Mouse (Mus musculus): ENCODE data around the gene Apoc1. TPM values are rescaled to one million over a fixed set of nuclear protein-coding genes. Genes with fewer than 3 reads are reported as not detected.

Apoc1 gene
- polyA plus RNA-seq, 1 experiment from 2014 or later: 1.0 TPM

DNA sequence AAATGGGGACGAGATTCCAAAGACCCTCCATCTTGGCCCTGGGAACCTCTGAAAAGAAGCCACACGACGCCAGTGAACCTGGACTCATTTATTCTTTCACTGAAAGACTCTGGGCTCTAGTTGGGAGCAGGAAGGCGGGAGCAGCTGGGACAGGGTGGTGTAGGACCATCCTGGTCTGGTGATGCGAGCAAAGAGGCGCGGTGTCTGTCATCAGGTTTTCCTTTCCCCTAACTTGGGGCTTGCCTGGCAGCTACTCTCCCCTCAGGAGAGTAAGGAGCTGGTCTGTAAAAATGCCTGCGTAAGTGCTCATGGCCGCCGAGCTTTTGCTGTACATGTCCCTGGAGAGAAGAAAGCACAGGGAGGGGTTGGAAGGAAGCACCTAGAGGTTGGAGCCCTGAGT, 20.9 kb downstream of the Apoc1 start:
- 76% methylated on average over 10 of the region's 10 CpGs for WGBS
- H3K4me3 ChIP-seq (ENCODE audit: low read depth, low read length): no peak overlapping the region
- H3K36me3 ChIP-seq (ENCODE audit: control insufficient read depth, insufficient read depth, low read length): no peaks in the 10 kb centered on the region
- no peak overlapping the region for H3K4me2 ChIP-seq (ENCODE audit: low read length)
- no peak overlapping the region for H3K27ac ChIP-seq (ENCODE audit: low read length)
- no peak overlapping the region for H3K9ac ChIP-seq (ENCODE audit: low read depth, low read length)
- no peak for ATAC-seq
- H3K9me3 ChIP-seq (replicated peaks; ENCODE audit: control insufficient read depth, low read length, poor library complexity, severe bottlenecking): no peaks in the 10 kb centered on the region
- H3K27me3 ChIP-seq (ENCODE audit: control insufficient read depth, insufficient read depth, low read depth, low read length): no peaks in the 10 kb centered on the region
- H3K4me1 ChIP-seq (ENCODE audit: control insufficient read depth, insufficient read depth, low read length): peaks cover 3% of the 10 kb centered on the region; the same call in 1 of the 2 replicates

- H3K9ac ChIP-seq (ENCODE audit: low read depth, low read length): no peak overlapping the region
- H3K4me1 ChIP-seq (ENCODE audit: control insufficient read depth, insufficient read depth, low read length): peaks cover 9% of the 10 kb centered on the region
- no peak overlapping the region for H3K4me3 ChIP-seq (ENCODE audit: low read depth, low read length)
- WGBS: 11% methylated on average over 10 of the region's 10 CpGs
- no peaks in the 10 kb centered on the region for H3K27me3 ChIP-seq (ENCODE audit: control insufficient read depth, insufficient read depth, low read depth, low read length)
- no peaks in the 10 kb centered on the region for H3K9me3 ChIP-seq (replicated peaks; ENCODE audit: control insufficient read depth, low read length, poor library complexity, severe bottlenecking)
- ATAC-seq: peak; percentile 69
- H3K4me2 ChIP-seq (ENCODE audit: low read length): 0 out of 2 replicates have a peak overlapping the region, but pooled peaks have one; percentile 4
- peak overlapping the region; percentile 74 for H3K27ac ChIP-seq (ENCODE audit: low read length)
- H3K36me3 ChIP-seq (ENCODE audit: control insufficient read depth, insufficient read depth, low read length): no peaks in the 10 kb centered on the region
Measured at GRCm38 (mm10) chr7:19668947-19669721, 23.3 kb downstream of the Apoc1 start.

GRCm38 (mm10) chr7:19667434-19667833, 25.0 kb downstream of the Apoc1 start:
- no peak overlapping the region for H3K4me2 ChIP-seq (ENCODE audit: low read length)
- ATAC-seq: no peak
- H3K36me3 ChIP-seq (ENCODE audit: control insufficient read depth, insufficient read depth, low read length): no peaks in the 10 kb centered on the region
- H3K9ac ChIP-seq (ENCODE audit: low read depth, low read length): no peak overlapping the region
- H3K27ac ChIP-seq (ENCODE audit: low read length): no peak overlapping the region
- no peak overlapping the region for H3K4me3 ChIP-seq (ENCODE audit: low read depth, low read length)
- peaks cover 25% of the 10 kb centered on the region for H3K4me1 ChIP-seq (ENCODE audit: control insufficient read depth, insufficient read depth, low read length)
- H3K27me3 ChIP-seq (ENCODE audit: control insufficient read depth, insufficient read depth, low read depth, low read length): no peaks in the 10 kb centered on the region
- H3K9me3 ChIP-seq (replicated peaks; ENCODE audit: control insufficient read depth, low read length, poor library complexity, severe bottlenecking): no peaks in the 10 kb centered on the region
- 64% methylated on average over 2 of the region's 2 CpGs for WGBS

GRCm38 (mm10) chr7:19666750-19667149, 25.7 kb downstream of the Apoc1 start:
- Histone ChIP-seq H3K27ac (ENCODE audit: low read length) (no peak overlapping the region), H3K4me1 (ENCODE audit: control insufficient read depth, insufficient read depth, low read length) (peaks cover 31% of the 10 kb centered on the region), H3K9ac (ENCODE audit: low read depth, low read length) (no peak overlapping the region), H3K27me3 (ENCODE audit: control insufficient read depth, insufficient read depth, low read depth, low read length) (no peaks in the 10 kb centered on the region), H3K36me3 (ENCODE audit: control insufficient read depth, insufficient read depth, low read length) (no peaks in the 10 kb centered on the region), H3K4me2 (ENCODE audit: low read length) (no peak overlapping the region), H3K9me3 (replicated peaks; ENCODE audit: control insufficient read depth, low read length, poor library complexity, severe bottlenecking) (no peaks in the 10 kb centered on the region), H3K4me3 (ENCODE audit: low read depth, low read length) (no peak overlapping the region)
- WGBS: 66% methylated on average over 3 of the region's 3 CpGs
- no peak for ATAC-seq

DNA sequence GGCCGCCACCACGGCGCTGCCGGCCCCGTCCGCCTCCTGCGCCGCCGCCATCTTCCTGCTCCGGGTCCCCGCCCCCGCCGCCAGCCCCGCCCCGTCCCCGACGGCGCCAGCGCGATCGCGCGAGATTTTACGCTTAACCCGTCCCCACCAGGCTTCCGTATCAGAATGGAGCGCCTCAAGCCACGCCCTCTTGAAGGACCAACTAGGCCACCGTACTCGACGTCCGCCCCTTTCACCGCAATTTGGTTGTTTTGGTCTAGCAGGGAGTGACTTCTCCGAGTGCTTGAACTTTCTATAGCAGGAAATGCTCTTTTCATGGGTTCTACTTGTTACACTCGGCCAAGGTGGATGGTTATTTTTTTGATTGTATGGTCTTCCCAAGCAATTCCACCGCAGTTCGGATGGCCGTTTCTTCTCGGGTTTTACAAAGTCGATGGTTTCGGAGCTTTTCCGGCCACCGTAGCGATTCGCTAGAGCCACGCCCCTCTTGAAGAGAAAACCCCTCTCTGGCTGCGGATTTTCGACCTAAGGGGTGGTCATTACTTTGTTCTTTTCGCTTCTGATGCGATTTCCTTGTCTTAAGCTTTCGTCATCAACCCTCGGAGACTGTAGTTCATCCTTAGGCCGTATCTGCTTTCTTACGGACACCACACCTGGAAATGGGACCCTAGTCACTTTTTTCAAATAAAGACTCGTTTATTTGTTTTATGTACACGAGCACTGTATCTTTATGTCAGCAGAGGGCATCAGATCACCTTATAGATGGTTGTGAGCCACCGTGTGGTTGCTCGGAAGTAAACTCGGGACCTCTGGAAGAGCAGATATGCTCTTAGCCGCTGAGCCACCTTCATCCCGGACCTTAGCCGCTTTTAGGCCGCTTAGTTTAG, 27.3 kb downstream of the Apoc1 start, which contains the start of gene Clptm1:
Clptm1 (minus strand) TSS at position 79 of the 887 bp plus-strand sequence.
- under 1% methylated on average over 61 of the region's 63 CpGs for WGBS
- Histone ChIP-seq H3K4me3 (ENCODE audit: low read depth, low read length) (peak within 1 kb of the TSS; percentile 99), H3K4me1 (ENCODE audit: control insufficient read depth, insufficient read depth, low read length) (peaks cover 32% of the 10 kb centered on the region), H3K36me3 (ENCODE audit: control insufficient read depth, insufficient read depth, low read length) (no peaks in the 10 kb centered on the region), H3K9me3 (replicated peaks; ENCODE audit: control insufficient read depth, low read length, poor library complexity, severe bottlenecking) (no peaks in the 10 kb centered on the region), H3K4me2 (ENCODE audit: low read length) (peak within 1 kb of the TSS; percentile 92), H3K27me3 (ENCODE audit: control insufficient read depth, insufficient read depth, low read depth, low read length) (no peaks in the 10 kb centered on the region), H3K9ac (ENCODE audit: low read depth, low read length) (peak within 1 kb of the TSS; percentile 98), H3K27ac (ENCODE audit: low read length) (peak within 1 kb of the TSS; percentile 92)
- peak; percentile 85 for ATAC-seq

GRCm38 (mm10) chr7:19664455-19664954, 28.0 kb downstream of the Apoc1 start:
- no peaks in the 10 kb centered on the region for H3K9me3 ChIP-seq (replicated peaks; ENCODE audit: control insufficient read depth, low read length, poor library complexity, severe bottlenecking)
- peak; percentile 58 for ATAC-seq
- 0% methylated on average over 37 of the region's 37 CpGs for whole genome bisulfite sequencing

GRCm38 (mm10) chr7:19663940-19664339, 28.5 kb downstream of the Apoc1 start:
- no peaks in the 10 kb centered on the region for H3K36me3 ChIP-seq (ENCODE audit: control insufficient read depth, insufficient read depth, low read length)
- peaks cover 29% of the 10 kb centered on the region for H3K4me1 ChIP-seq (ENCODE audit: control insufficient read depth, insufficient read depth, low read length)
- peak overlapping the region; percentile 92 for H3K4me2 ChIP-seq (ENCODE audit: low read length)
- 0 out of 2 replicates have a peak, but pooled peaks have one; percentile 5 for ATAC-seq
- 20% methylated on average over 8 of the region's 8 CpGs for WGBS
- peak overlapping the region; percentile 99 for H3K4me3 ChIP-seq (ENCODE audit: low read depth, low read length)
- no peak overlapping the region; the same call in 1 of the 2 replicates for H3K27ac ChIP-seq (ENCODE audit: low read length)
- peak overlapping the region; percentile 98 for H3K9ac ChIP-seq (ENCODE audit: low read depth, low read length)
- no peaks in the 10 kb centered on the region for H3K9me3 ChIP-seq (replicated peaks; ENCODE audit: control insufficient read depth, low read length, poor library complexity, severe bottlenecking)
- H3K27me3 ChIP-seq (ENCODE audit: control insufficient read depth, insufficient read depth, low read depth, low read length): no peaks in the 10 kb centered on the region

More at GRCm38 (mm10) chr7:19664455-19664954, 28.0 kb downstream of the Apoc1 start:
- Histone ChIP-seq H3K36me3 (ENCODE audit: control insufficient read depth, insufficient read depth, low read length) (no peaks in the 10 kb centered on the region), H3K9ac (ENCODE audit: low read depth, low read length) (peak overlapping the region; percentile 98), H3K4me3 (ENCODE audit: low read depth, low read length) (peak overlapping the region; percentile 99), H3K27me3 (ENCODE audit: control insufficient read depth, insufficient read depth, low read depth, low read length) (no peaks in the 10 kb centered on the region), H3K4me1 (ENCODE audit: control insufficient read depth, insufficient read depth, low read length) (peaks cover 32% of the 10 kb centered on the region), H3K27ac (ENCODE audit: low read length) (peak overlapping the region; percentile 73), H3K4me2 (ENCODE audit: low read length) (peak overlapping the region; percentile 92)

DNA sequence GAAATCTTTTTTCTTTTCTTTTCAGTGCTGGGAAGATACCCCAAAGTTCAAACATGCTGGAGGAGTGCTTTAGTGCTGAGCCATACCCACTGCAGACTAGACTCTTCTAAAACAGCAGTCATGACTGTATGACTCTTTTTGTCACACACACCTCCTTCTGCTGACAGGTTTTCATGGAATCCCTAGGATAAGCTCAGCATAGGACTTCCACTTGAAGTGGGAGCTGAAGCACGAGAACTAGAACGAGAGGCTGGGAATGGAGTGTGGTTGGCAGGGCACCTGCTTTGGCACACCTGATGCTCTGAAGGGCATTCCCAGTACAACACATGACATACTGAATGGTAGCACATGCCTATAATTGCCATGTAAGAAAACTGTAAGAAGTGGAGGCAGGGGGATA, 39.8 kb downstream of the Apoc1 start:
- Histone ChIP-seq H3K4me3 (ENCODE audit: low read depth, low read length) (no peak overlapping the region), H3K4me2 (ENCODE audit: low read length) (no peak overlapping the region), H3K27ac (ENCODE audit: low read length) (no peak overlapping the region), H3K36me3 (ENCODE audit: control insufficient read depth, insufficient read depth, low read length) (peaks cover 26% of the 10 kb centered on the region), H3K9me3 (replicated peaks; ENCODE audit: control insufficient read depth, low read length, poor library complexity, severe bottlenecking) (no peaks in the 10 kb centered on the region), H3K27me3 (ENCODE audit: control insufficient read depth, insufficient read depth, low read depth, low read length) (no peaks in the 10 kb centered on the region), H3K9ac (ENCODE audit: low read depth, low read length) (no peak overlapping the region), H3K4me1 (ENCODE audit: control insufficient read depth, insufficient read depth, low read length) (no peaks in the 10 kb centered on the region)
- 98% methylated on average over 2 of the region's 2 CpGs for WGBS
- no peak for ATAC-seq

Measured in midbrain, embryonic 16.5 days (tissue).